Mouse (Mus musculus) layer of hippocampus, adult 9-10 months (tissue): ENCODE data around the gene Qrich2.
"Not testable (repeated sequence)": the region's sequence is repeated elsewhere in the genome, so short reads cannot be mapped to it uniquely, and the experiment has no call there.

Experiments used
- DNase-seq: peaks from one replicate; pipeline ENCODE4 v3.0.0; 2022; ENCODE audit warnings: low spot score

The Qrich2 gene

GRCm38 (mm10) chr11:116489771-116490231, 23.8 kb upstream of the Qrich2 start:
- no peak for DNase-seq

- DNase-seq: no peak
Measured at GRCm38 (mm10) chr11:116488693-116489375, 22.8 kb upstream of the Qrich2 start.

GRCm38 (mm10) chr11:116488207-116488606, 22.2 kb upstream of the Qrich2 start:
- DNase-seq: no peak

GRCm38 (mm10) chr11:116484261-116484660, 18.2 kb upstream of the Qrich2 start:
- DNase-seq: no peak

GRCm38 (mm10) chr11:116481776-116482175, 15.7 kb upstream of the Qrich2 start:
- no peak for DNase-seq

GRCm38 (mm10) chr11:116480975-116481374, 14.9 kb upstream of the Qrich2 start:
- DNase-seq: no peak

- no peak for DNase-seq
Measured at GRCm38 (mm10) chr11:116479832-116480231, 13.8 kb upstream of the Qrich2 start.

- no peak for DNase-seq
Measured at GRCm38 (mm10) chr11:116478978-116479377, 12.9 kb upstream of the Qrich2 start.

GRCm38 (mm10) chr11:116477160-116477759, 11.2 kb upstream of the Qrich2 start:
- no peak for DNase-seq

GRCm38 (mm10) chr11:116476696-116477095, 10.7 kb upstream of the Qrich2 start:
- DNase-seq: no peak

GRCm38 (mm10) chr11:116476041-116476440, 10.0 kb upstream of the Qrich2 start:
- DNase-seq: no peak

- DNase-seq: no peak
Measured at GRCm38 (mm10) chr11:116472275-116472674, 6.2 kb upstream of the Qrich2 start.

- DNase-seq: no peak
Measured at GRCm38 (mm10) chr11:116470896-116471295, 4.9 kb upstream of the Qrich2 start.

- DNase-seq: no peak
Measured at GRCm38 (mm10) chr11:116470249-116470648, 4.2 kb upstream of the Qrich2 start.

- DNase-seq: not testable (repeated sequence)
Measured at GRCm38 (mm10) chr11:116468338-116468737, 2.3 kb upstream of the Qrich2 start.

- peak; percentile 68 for DNase-seq
Measured at GRCm38 (mm10) chr11:116463833-116464232, 2.2 kb downstream of the Qrich2 start.

- DNase-seq: no peak
Measured at GRCm38 (mm10) chr11:116463338-116463737, 2.7 kb downstream of the Qrich2 start.

- no peak for DNase-seq
Measured at GRCm38 (mm10) chr11:116459786-116460185, 6.3 kb downstream of the Qrich2 start.

- no peak for DNase-seq
Measured at GRCm38 (mm10) chr11:116456234-116456633, 9.8 kb downstream of the Qrich2 start.

- no peak for DNase-seq
Measured at GRCm38 (mm10) chr11:116453889-116454288, 12.2 kb downstream of the Qrich2 start.

GRCm38 (mm10) chr11:116449341-116449740, 16.7 kb downstream of the Qrich2 start:
- DNase-seq: no peak

GRCm38 (mm10) chr11:116447822-116448221, 18.2 kb downstream of the Qrich2 start:
- DNase-seq: no peak

- DNase-seq: no peak
Measured at GRCm38 (mm10) chr11:116446308-116446887, 19.6 kb downstream of the Qrich2 start.
